Mouse (Mus musculus): Measurements from ENCODE around the gene Dip2a.

- TF ChIP-seq CTCF (IDR thresholded peaks at IDR 0.05; ENCODE audit: control insufficient read depth, insufficient read depth, insufficient read length) (no peak), CEBPB (IDR thresholded peaks at IDR 0.05; ENCODE audit: low read depth) (no peak), USF1 (IDR thresholded peaks at IDR 0.05; ENCODE audit: low read depth) (no peak), MAX (IDR thresholded peaks at IDR 0.05) (no peak), MYOG (IDR thresholded peaks at IDR 0.05; ENCODE audit: control insufficient read depth, extremely low read depth, insufficient read length) (no peak), FOSL1 (IDR thresholded peaks at IDR 0.05; ENCODE audit: insufficient read depth, low read length, poor library complexity, severe bottlenecking) (no peak)
Observed at GRCm38 (mm10) chr10:76345540-76345902, 430 bp upstream of the Dip2a start.

Measured in C2C12 (cell line).